Mouse (Mus musculus): ENCODE measurements around the gene Ano2.

The Ano2 gene

DNA sequence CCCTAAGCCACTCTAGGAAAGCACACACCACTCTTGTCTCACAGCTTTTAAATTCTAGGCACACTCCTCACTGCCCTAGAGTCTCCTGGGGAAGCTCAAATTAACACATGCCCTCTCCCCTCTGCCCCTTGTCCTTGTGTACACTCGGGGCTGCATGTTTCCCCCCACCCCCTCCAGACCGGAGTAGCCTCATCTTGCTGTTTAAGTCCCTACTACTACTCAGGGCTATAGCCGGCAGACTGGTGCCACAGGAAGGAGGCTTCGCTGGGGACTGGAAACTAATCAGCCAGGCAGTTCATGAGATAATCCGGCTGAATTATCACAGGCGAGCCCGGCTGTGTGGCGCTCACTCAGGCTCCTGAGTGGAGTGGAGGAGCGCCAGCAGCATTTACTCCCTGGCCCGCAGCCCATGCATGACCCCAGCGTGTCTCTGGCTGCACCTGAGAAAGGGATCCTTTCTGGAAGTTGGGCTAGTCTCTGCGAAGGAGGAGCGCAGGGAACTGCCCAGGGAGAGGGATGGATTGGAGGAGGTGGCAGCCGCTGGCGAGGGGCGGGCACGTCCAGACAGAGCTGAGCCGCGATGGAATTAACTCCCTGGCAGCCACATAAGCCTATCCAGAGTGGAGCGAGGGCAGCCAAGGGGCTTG, at the start of gene Ano2:
Gene Ano2, plus strand, starts transcription at position 363 of the 647 bp plus-strand sequence.
- no peak for DNase-seq (ENCODE audit: low read depth, low spot score)

DNA sequence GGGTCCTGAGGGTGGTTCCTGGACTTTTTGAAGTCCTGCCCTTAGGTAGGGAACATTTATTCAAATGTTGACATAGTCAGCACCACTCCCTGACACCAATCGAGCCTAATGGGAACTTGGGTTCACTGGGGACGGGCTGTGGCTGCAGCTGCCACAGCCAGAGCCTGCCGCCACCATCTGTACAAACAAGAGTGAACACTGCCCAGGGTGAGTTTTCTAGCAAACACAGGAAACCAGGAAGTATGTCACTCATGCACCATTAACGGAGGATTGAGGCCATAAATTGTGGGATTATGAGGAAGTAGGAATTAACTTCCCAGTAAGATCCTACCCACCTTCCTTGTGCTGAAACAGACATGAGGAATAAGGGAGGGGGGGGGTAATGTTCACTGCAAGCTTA, 49.7 kb upstream of the Ano2 start:
- DNase-seq (ENCODE audit: low read depth, low spot score), result no peak

- no peak for DNase-seq (ENCODE audit: low read depth, low spot score)
Measured at GRCm38 (mm10) chr6:125641146-125641545, 49.1 kb upstream of the Ano2 start.

GRCm38 (mm10) chr6:125648964-125649363, 41.3 kb upstream of the Ano2 start:
- no peak for DNase-seq (ENCODE audit: low read depth, low spot score)

DNA sequence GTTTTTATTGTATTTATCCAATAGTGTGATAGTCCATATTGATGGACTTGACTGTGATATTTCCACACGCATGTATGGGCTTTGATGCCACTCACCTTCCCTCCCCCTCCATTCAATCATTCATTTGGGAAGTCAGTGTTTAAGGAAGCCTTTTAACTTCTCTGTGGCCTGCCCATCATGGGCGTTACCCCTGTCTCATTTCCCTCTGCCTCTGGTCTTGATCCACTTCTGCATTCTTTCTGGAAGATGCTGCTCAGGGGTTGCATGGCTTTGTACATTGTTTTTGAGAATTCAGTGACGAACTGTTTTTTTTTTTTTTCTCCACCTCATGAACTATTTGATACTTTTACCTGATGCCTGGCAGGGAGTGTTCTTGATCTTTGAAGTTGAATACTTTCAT, 38.9 kb upstream of the Ano2 start:
- DNase-seq (ENCODE audit: low read depth, low spot score), result no peak

DNA sequence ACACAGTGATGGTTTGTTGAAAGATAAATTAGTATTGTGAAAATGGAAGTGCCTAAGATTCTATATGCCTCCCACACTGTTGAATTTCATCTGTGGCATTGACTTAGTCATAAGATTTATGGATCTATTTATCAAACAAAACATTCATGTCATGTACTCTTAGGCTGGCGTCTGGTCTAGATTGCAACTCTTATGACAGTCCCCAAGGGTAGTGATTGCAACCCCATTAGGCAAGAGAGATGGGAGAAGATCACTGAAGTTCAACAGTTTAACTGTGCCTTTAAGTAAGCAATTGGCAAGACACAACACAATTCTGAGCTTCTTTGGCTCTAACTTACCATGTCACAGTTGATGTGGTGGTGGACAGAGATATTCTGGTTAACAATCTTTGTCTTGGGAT, 36.8 kb upstream of the Ano2 start:
- no peak for DNase-seq (ENCODE audit: low read depth, low spot score)

DNA sequence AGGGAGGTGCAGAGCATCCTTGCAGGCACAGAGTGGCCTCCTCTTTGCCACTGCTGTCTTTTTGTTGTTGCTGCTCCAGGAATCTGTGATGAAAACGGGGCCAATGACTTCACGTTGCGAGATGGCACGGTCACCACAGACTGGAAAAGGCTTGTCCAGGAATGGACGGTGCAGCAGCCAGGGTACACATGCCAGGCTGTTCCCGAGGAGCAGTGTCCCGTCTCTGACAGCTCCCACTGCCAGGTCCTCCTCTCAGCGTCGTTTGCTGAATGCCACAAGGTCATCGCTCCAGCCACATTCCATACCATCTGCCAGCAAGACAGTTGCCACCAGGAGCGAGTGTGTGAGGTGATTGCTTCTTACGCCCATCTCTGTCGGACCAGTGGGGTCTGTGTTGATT, 33.3 kb upstream of the Ano2 start:
- no peak for DNase-seq (ENCODE audit: low read depth, low spot score)

GRCm38 (mm10) chr6:125657966-125658365, 32.3 kb upstream of the Ano2 start:
- no peak for DNase-seq (ENCODE audit: low read depth, low spot score)

- DNase-seq (ENCODE audit: low read depth, low spot score), result peak; percentile 26
Measured at GRCm38 (mm10) chr6:125661106-125661877, 28.9 kb upstream of the Ano2 start.

DNA sequence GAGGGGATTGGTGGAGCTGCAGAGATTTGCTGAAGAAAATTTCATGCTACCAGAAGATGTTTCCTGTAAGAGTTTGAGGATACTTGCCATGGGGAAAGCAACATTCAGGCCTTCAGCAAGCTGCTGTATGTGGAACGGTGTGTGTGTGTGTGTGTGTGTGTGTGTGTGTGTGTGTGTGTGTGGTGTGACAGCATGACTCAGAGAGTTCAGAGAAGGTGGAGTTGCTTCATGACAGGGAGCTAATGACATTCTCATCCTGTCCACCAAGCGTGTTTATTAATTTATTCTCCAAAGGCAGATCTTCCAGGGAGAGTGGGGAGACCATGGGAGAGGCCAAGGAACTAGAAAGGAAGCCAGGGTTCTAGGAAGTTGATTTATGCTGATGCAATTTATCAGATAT, 26.3 kb upstream of the Ano2 start:
- no peak for DNase-seq (ENCODE audit: low read depth, low spot score)

DNA sequence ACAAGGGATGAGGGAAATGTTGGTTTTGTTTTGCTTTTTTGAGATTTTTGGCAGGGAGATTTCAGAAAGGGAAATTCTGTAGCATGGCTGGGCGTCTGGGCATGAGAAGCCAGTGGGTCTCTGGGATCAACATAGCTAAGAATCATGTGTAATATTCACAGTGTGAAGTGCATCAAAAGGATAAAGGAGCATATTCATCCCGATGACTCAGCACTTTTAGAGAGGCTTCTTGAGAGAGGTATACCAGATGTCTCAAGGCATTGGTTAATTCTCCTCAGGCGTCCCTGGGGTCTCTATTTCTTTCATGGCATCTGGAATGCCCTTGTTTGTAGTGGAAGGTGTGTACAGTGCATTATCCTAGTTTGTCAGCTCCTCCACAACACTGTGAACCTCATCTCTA, 18.4 kb upstream of the Ano2 start:
- DNase-seq (ENCODE audit: low read depth, low spot score), result no peak

GRCm38 (mm10) chr6:125678492-125678891, 11.7 kb upstream of the Ano2 start:
- DNase-seq (ENCODE audit: low read depth, low spot score), result no peak

DNA sequence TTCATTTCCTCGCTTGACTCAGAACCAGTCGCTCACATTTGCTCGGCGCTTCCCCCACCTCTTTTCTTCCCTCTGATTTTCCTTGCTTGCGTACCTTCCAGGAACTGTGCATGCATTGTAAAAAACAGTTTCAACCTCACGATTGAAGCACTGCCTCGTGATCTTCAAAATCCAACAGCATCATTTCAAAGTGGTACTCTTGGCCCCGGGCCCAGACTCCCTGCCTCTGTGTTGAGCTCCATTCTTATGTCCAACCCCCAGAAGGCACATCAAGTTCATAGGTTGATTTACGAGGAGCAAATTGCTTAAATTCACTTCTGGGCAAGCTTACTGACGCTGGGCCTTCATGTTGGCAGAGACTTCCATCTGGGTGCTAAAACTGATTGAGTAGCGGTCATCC, 9.6 kb upstream of the Ano2 start:
- DNase-seq (ENCODE audit: low read depth, low spot score), result no peak

GRCm38 (mm10) chr6:125685420-125685819, 4.8 kb upstream of the Ano2 start:
- DNase-seq (ENCODE audit: low read depth, low spot score), result peak; percentile 2

DNA sequence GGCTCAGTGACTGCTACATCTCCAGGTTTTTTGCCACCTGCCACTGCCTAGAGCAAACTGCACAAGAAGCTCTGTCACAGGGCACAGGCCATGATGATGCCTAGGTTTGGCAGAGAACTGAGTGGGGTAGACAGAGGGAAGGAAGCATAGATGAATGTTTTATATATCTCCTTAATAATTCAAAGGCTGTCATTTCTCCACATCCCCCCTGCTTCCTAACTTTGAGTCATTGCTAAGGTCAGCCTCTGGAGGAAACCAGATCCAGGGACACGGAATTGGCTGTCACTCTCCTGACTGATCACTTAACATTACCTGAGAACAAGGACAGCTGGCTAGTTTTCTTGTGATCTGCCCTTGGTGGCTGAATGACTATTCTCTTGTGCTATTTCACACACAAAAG, 2.2 kb upstream of the Ano2 start:
- DNase-seq (ENCODE audit: low read depth, low spot score), result no peak

DNA sequence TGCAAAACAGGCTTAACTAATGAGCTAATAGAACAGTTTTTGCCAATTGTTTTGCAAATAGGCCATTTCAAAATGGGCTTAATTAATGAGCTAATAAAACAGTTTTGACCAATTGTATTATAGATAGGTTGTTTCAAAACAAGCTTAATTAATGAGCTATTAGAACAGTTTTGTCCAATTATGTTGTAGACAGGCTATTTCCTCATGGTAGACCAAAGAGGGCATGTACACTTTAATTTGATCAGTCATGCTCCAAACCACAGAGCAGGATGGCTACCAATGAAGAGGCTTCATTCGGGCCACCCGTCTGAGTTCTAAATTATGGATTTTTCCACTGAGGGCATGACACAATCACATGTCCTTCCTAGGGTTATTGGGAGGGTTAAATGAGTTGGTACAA, 10.9 kb downstream of the Ano2 start:
- DNase-seq (ENCODE audit: low read depth, low spot score), result no peak

DNA sequence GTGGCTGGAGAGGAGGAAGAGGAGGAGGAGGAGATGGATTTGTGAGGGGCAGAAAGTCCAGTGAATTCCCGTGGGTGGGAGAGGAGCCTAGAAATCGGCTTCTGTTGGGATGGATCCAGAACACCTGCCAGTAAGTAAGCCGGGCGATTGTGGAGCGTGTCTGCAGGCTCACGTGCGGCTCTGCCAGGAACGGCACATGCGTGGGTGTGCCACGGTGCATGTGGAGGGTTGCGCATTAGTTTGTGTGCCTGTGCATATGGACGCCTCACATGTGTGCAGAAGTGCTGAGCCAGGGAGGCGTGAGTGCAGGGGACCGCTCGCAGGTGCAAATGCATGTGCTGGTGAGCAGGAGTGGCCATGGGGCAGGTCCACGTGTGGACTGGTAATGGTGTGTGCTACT, 21.0 kb downstream of the Ano2 start:
- DNase-seq (ENCODE audit: low read depth, low spot score), result no peak

DNA sequence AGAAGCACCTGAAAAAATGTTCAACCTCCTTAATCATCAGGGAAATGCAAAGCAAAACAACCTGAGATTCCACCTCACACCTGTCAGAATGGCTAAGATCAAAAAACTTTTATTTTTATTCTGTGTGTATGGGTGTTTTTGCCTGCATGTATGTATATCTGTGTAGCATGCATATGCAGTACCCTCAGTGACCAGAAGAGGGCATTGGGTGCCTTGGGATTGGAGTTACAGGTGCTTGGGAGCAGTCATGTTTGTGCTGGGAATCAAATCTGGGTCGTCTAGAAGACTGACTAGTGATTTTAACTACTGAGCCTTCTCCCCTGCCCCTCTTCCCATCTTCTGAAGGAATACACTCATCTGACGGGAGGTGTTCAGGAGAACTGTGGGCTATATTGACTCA, 36.2 kb downstream of the Ano2 start:
- DNase-seq (ENCODE audit: low read depth, low spot score), result no peak

DNA sequence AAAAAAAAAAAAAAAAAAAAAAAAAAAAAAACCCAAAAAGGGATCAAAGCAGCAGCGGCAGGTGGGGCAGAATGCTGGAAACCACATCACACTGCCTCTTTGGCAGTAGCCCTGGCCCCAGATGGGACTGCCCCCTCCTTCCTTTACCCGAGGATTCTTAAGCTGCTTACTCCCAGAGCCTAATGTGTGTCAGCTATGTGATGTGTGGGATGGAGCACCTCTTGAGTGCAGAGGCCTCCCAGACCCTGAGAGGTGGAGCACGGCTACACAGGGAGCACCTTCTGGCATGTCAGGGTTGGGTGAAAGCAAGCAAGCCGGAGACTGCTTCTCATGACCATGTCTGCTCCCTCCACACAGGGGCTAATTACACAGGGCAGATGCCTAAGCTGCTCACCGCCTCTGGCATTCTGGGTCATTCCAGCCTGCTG, 37.3 kb downstream of the Ano2 start:
- no peak for DNase-seq (ENCODE audit: low read depth, low spot score)

DNA sequence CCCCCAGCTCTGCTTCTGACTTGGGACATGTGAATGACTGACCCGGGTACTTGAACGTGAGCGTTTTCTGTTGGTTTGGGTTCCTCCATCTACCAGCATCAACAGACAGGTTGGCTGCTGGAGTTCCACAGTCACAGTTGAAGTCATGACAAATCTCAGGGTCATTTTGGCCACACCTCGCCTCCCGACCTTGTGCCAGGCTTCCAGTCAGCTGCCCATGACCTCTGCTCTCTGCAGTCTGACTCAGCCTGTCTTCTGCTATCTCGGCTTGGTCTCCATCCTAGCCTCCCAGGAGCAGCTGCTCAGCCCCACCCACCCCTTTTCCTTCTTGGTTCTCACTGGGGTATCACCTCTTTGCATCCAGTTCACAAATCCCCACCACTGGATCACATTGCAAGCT, 39.3 kb downstream of the Ano2 start:
- no peak for DNase-seq (ENCODE audit: low read depth, low spot score)

- DNase-seq (ENCODE audit: low read depth, low spot score), result no peak
Measured at GRCm38 (mm10) chr6:125729986-125730535, 39.8 kb downstream of the Ano2 start.

GRCm38 (mm10) chr6:125737511-125738285, 47.5 kb downstream of the Ano2 start:
- no peak for DNase-seq (ENCODE audit: low read depth, low spot score)
